Mouse (Mus musculus) neural tube, embryonic 12.5 days (tissue): ENCODE data around the gene Bmp8b. TPM values are rescaled to one million over a fixed set of nuclear protein-coding genes. Genes with fewer than 3 reads are reported as not detected.
"Not testable (repeated sequence)": the region's sequence is repeated elsewhere in the genome, so short reads cannot be mapped to it uniquely, and the experiment has no call there.

Experiments
- ATAC-seq: fragments of 200-750 bp; cut with Nextera tagmentation; 2 replicates; pipeline ENCODE4 v1.8.0; 2017; ENCODE audit warnings: low read depth, mild to moderate bottlenecking, moderate TSS enrichment, moderate library complexity; ENCODE audit not compliant: low FRiP score
- H3K27ac ChIP-seq: fragments of 300-500 bp; sonication (generic); 2 replicates; pipeline ENCODE4 v1.5.1; 2016
- H3K27me3 ChIP-seq: fragments of 300-500 bp; sonication (generic); replicated peaks from 2 replicates; pipeline ENCODE4 v1.6.1; 2016; ENCODE audit warnings: mild to moderate bottlenecking
- H3K36me3 ChIP-seq: fragments of 300-500 bp; sonication (generic); 2 replicates; pipeline ENCODE4 v1.6.1; 2016; ENCODE audit warnings: mild to moderate bottlenecking
- H3K4me1 ChIP-seq: fragments of 300-500 bp; sonication (generic); 2 replicates; pipeline ENCODE4 v1.6.1; 2016
- H3K4me2 ChIP-seq: fragments of 300-500 bp; sonication (generic); replicated peaks from 2 replicates; pipeline ENCODE4 v1.6.1; 2016; ENCODE audit warnings: mild to moderate bottlenecking
- H3K4me3 ChIP-seq: fragments of 300-500 bp; sonication (generic); 2 replicates; pipeline ENCODE4 v1.5.1; 2016
- H3K9ac ChIP-seq: fragments of 300-500 bp; sonication (generic); 2 replicates; pipeline ENCODE4 v1.6.1; 2016; ENCODE audit warnings: mild to moderate bottlenecking
- H3K9me3 ChIP-seq: fragments of 300-500 bp; sonication (generic); 2 replicates; pipeline ENCODE4 v1.6.1; 2016; ENCODE audit warnings: mild to moderate bottlenecking
- WGBS: fragments of 180-500 bp; shearing (Covaris S2); methylation state at CpG from one replicate; pipeline ENCODE4 v1.1.7; 2016; 5-methylcytosine and 5-hydroxymethylcytosine counted together
- polyA plus RNA-seq: library from polyadenylated mRNA; unstranded; fragments of >200 nt; fragmentation: Nextera tagmentation; extraction: Ambion mirVana; gene quantifications from 2 replicates; pipeline ENCODE4 v1.2.1, GENCODE M21; 2016

The Bmp8b gene
- polyA plus RNA-seq, 1 experiment from 2014 or later: 0.29 TPM

GRCm38 (mm10) chr4:123155427-123155826 is 50.5 kb downstream of the Bmp8b start:
- H3K4me1 ChIP-seq: no peaks in the 10 kb centered on the region; the same call in 1 of the 2 replicates
- H3K4me3 ChIP-seq: no peak overlapping the region
- no peak overlapping the region for H3K9ac ChIP-seq
- no peak overlapping the region for H3K4me2 ChIP-seq
- H3K9me3 ChIP-seq: no peaks in the 10 kb centered on the region
- WGBS: 66% methylated on average over 2 of the region's 2 CpGs
- no peaks in the 10 kb centered on the region for H3K27me3 ChIP-seq
- no peak for ATAC-seq
- H3K36me3 ChIP-seq: no peaks in the 10 kb centered on the region
- no peak overlapping the region for H3K27ac ChIP-seq

GRCm38 (mm10) chr4:123155840-123156239 is 50.9 kb downstream of the Bmp8b start:
- Histone ChIP-seq H3K27ac (no peak overlapping the region), H3K4me2 (no peak overlapping the region), H3K4me3 (no peak overlapping the region), H3K4me1 (no peaks in the 10 kb centered on the region; the same call in 1 of the 2 replicates), H3K36me3 (no peaks in the 10 kb centered on the region), H3K9me3 (no peaks in the 10 kb centered on the region), H3K9ac (no peak overlapping the region), H3K27me3 (no peaks in the 10 kb centered on the region)
- ATAC-seq: no peak

GRCm38 (mm10) chr4:123160571-123160970 is 55.6 kb downstream of the Bmp8b start:
- Histone ChIP-seq H3K9me3 (no peaks in the 10 kb centered on the region), H3K4me2 (no peak overlapping the region), H3K27me3 (0 out of 2 replicates have a peak, but pooled peaks cover 9% of the 10 kb centered on the region), H3K4me3 (no peak overlapping the region), H3K9ac (no peak overlapping the region), H3K27ac (no peak overlapping the region), H3K4me1 (no peaks in the 10 kb centered on the region), H3K36me3 (no peaks in the 10 kb centered on the region)
- WGBS: 83% methylated on average over 6 of the region's 6 CpGs
- no peak for ATAC-seq

GRCm38 (mm10) chr4:123161251-123161650 is 56.3 kb downstream of the Bmp8b start:
- H3K27ac ChIP-seq, H3K36me3 ChIP-seq, ATAC-seq, H3K9ac ChIP-seq, H3K9me3 ChIP-seq, H3K4me1 ChIP-seq, H3K27me3 ChIP-seq, H3K4me2 ChIP-seq, H3K4me3 ChIP-seq: not testable (repeated sequence)
- 77% methylated on average over 3 of the region's 3 CpGs for WGBS

GRCm38 (mm10) chr4:123162305-123162917 is 57.4 kb downstream of the Bmp8b start:
- no peaks in the 10 kb centered on the region for H3K4me1 ChIP-seq
- ATAC-seq: no peak
- H3K27ac ChIP-seq: no peak overlapping the region
- H3K36me3 ChIP-seq: no peaks in the 10 kb centered on the region
- 17% methylated on average over 15 of the region's 15 CpGs for WGBS
- H3K4me3 ChIP-seq: no peak overlapping the region
- 0 out of 2 replicates have a peak, but pooled peaks cover 9% of the 10 kb centered on the region for H3K27me3 ChIP-seq
- H3K9ac ChIP-seq: no peak overlapping the region
- H3K9me3 ChIP-seq: 0 out of 2 replicates have a peak, but pooled peaks cover 4% of the 10 kb centered on the region
- H3K4me2 ChIP-seq: peak overlapping the region; percentile 29; the same call in 1 of the 2 replicates

- Histone ChIP-seq H3K36me3 (no peaks in the 10 kb centered on the region), H3K4me3 (no peak overlapping the region), H3K4me1 (no peaks in the 10 kb centered on the region), H3K4me2 (no peak overlapping the region), H3K27me3 (0 out of 2 replicates have a peak, but pooled peaks cover 9% of the 10 kb centered on the region), H3K9me3 (peaks cover 6% of the 10 kb centered on the region; the same call in 1 of the 2 replicates), H3K27ac (no peak overlapping the region), H3K9ac (no peak overlapping the region)
- 75% methylated on average over 15 of the region's 15 CpGs for WGBS
- no peak for ATAC-seq
Observed at GRCm38 (mm10) chr4:123164157-123164556, 59.2 kb downstream of the Bmp8b start.

GRCm38 (mm10) chr4:123171811-123172210 is 66.8 kb downstream of the Bmp8b start:
- H3K27me3 ChIP-seq: 0 out of 2 replicates have a peak, but pooled peaks cover 4% of the 10 kb centered on the region
- H3K27ac ChIP-seq: no peak overlapping the region
- no peaks in the 10 kb centered on the region for H3K4me1 ChIP-seq
- H3K36me3 ChIP-seq: no peaks in the 10 kb centered on the region
- no peak overlapping the region for H3K4me2 ChIP-seq
- no peak for ATAC-seq
- peaks cover 4% of the 10 kb centered on the region; the same call in 1 of the 2 replicates for H3K9me3 ChIP-seq
- H3K9ac ChIP-seq: no peak overlapping the region
- H3K4me3 ChIP-seq: no peak overlapping the region

Other genes with a start within 250 kb of the Bmp8b start
- 34.7 and 59.7 TPM in 2 replicates for gene Cap1, start 219.1 kb upstream of the Bmp8b start, polyA plus RNA-seq
- 21.4 and 22.0 TPM in 2 replicates for gene Mfsd2a, start 144.0 kb upstream of the Bmp8b start, polyA plus RNA-seq
- gene Mycl, start 109.5 kb upstream of the Bmp8b start, polyA plus RNA-seq: 123 and 125 TPM in 2 replicates
- gene Trit1, start 88.6 kb upstream of the Bmp8b start, polyA plus RNA-seq: 26.6 and 29.7 TPM in 2 replicates
- gene Oxct2b, start 11.1 kb downstream of the Bmp8b start, polyA plus RNA-seq: 0.13 TPM in 1 of 2 replicates, not detected in the other
- 80.1 and 80.9 TPM in 2 replicates for gene Ppie, start 34.8 kb downstream of the Bmp8b start, polyA plus RNA-seq
- gene Hpcal4, start 78.1 kb downstream of the Bmp8b start, polyA plus RNA-seq: 3.8 and 4.2 TPM in 2 replicates
- gene Nt5c1a, start 96.3 kb downstream of the Bmp8b start, polyA plus RNA-seq: 0.15 TPM in 1 of 2 replicates, not detected in the other
- gene Heyl, start 128.4 kb downstream of the Bmp8b start, polyA plus RNA-seq: 20.1 and 24.6 TPM in 2 replicates
- gene Pabpc4, start 157.2 kb downstream of the Bmp8b start, polyA plus RNA-seq: 27.5 and 28.1 TPM in 2 replicates
- not detected in 2 replicates for gene Oxct2a, start 218.5 kb downstream of the Bmp8b start, polyA plus RNA-seq
- 0.41 and 0.45 TPM in 2 replicates for gene Bmp8a, start 238.1 kb downstream of the Bmp8b start, polyA plus RNA-seq